In genomic region chrX:9221206-9221605, GRCm38 (mm10) we compare ENCODE assay signal across 10 mouse cellular contexts. TPM values are rescaled to one million over a fixed set of nuclear protein-coding genes. Genes with fewer than 3 reads are reported as not detected.
A peak's percentile ranks its signal among the peaks of the same experiment; 100 is the strongest.
DNase-seq lines count a peak whose midpoint lies in the region; ATAC-seq and TF ChIP-seq lines count a peak whose summit lies in the region.
"Had no signal": no experiment of that assay in that cellular context is flagged by ENCODE, and none has a peak within 500 bp of the region (broad histone marks: within the 10 kb centered on the region; RNA-seq: fewer than 3 reads in every experiment).

No protein-coding gene starts in this region.

- DNase-seq in cerebellum, postnatal 14 days: peak; percentile 60 to 71
- no peak for DNase-seq in cerebellum, adult 9-10 months
- DNase-seq in left cerebral cortex, adult 2 months (ENCODE audit: extremely low spot score in 1 of 2, low spot score in 2 of 2): peak; percentile 19 to 20
- no peak for DNase-seq in left cerebral cortex, postnatal 36 days (ENCODE audit: low spot score in 2 of 2)
- DNase-seq in adrenal gland, adult (ENCODE audit: inconsistent age in 2 of 2, low spot score in 1 of 2): peak; percentile 57 to 69
- peak; percentile 30 for DNase-seq in forelimb bud, embryonic 11.5 days (ENCODE audit: low read depth, low spot score)
- peak; percentile 39 for DNase-seq in liver, embryonic 13.5 days
- DNase-seq in spleen, postnatal 14 days (ENCODE audit: low spot score in 2 of 2): peak; percentile 13 to 46

- no peaks in the 10 kb centered on the region for H3K9me3 ChIP-seq in liver, embryonic 13.5 days (replicated peaks)
- H3K9me3 ChIP-seq: G1E had no signal

- H3K4me3 ChIP-seq in left cerebral cortex, adult 2 months: no peak overlapping the region
- H3K4me3 ChIP-seq in liver, embryonic 13.5 days (replicated peaks): no peak overlapping the region

- WGBS in liver, embryonic 13.5 days (ENCODE audit: insufficient replicate concordance): 24% methylated on average over 6 of the region's 6 CpGs

- no peak overlapping the region for H3K27ac ChIP-seq in left cerebral cortex, adult 2 months
- H3K27ac ChIP-seq in liver, embryonic 13.5 days: no peak overlapping the region

- H3K36me3 ChIP-seq in liver, embryonic 13.5 days: no peaks in the 10 kb centered on the region
- H3K36me3 ChIP-seq: G1E had no signal

- H3K9ac ChIP-seq in liver, embryonic 13.5 days: no peak overlapping the region

- no peak overlapping the region for H3K4me2 ChIP-seq in liver, embryonic 13.5 days

- TF ChIP-seq CTCF in left cerebral cortex, adult 2 months (IDR thresholded peaks at IDR 0.05): peak; percentile 55

- no peaks in the 10 kb centered on the region for H3K27me3 ChIP-seq in liver, embryonic 13.5 days

- intact Hi-C loops in left cerebral cortex, adult 2 months (cut with DNase I): loop anchor here (5.0 kb wide), 1 partner anchor 94 kb away; no protein-coding TSS in a partner anchor
- intact Hi-C loops in left cerebral cortex, postnatal 36 days (cut with DNase I): no loop called here

- ATAC-seq in liver, embryonic 13.5 days (ENCODE audit: low read depth): 0 out of 2 replicates have a peak, but pooled peaks have one; percentile 43

- peaks cover 7% of the 10 kb centered on the region; the same call in 1 of the 2 replicates for H3K4me1 ChIP-seq in liver, embryonic 13.5 days (replicated peaks)

RNA-seq across cellular contexts. Expression of gene Lancl3, which starts 21.5 kb away (rescaled TPM):
- 1 to 10 TPM; 6.8 to 7.8 TPM for total RNA-seq in left cerebral cortex, adult 2 months (2021)
- total RNA-seq in left cerebral cortex, postnatal 36 days (2021): 1 to 10 TPM; 5.8 to 6.9 TPM
- 0.27 and 0.31 TPM in 2 replicates for polyA plus RNA-seq in liver, embryonic 13.5 days (2015; fragmentation: Nextera tagmentation; extraction: Ambion mirVana)
- polyA plus RNA-seq: G1E had no signal

RNA-seq across cellular contexts. Expression of gene Gm14862, which starts 35.5 kb away (rescaled TPM):
- not detected for total RNA-seq in left cerebral cortex, adult 2 months (2021)
- total RNA-seq in left cerebral cortex, postnatal 36 days (2021): not detected
- polyA plus RNA-seq in liver, embryonic 13.5 days (2015; fragmentation: Nextera tagmentation; extraction: Ambion mirVana): 3.6 and 3.7 TPM in 2 replicates
- total RNA-seq: G1E had no signal
- polyA plus RNA-seq: G1E; heart, embryonic 16.5 days had no signal

RNA-seq across cellular contexts. Expression of gene Xk, which starts 51.4 kb away (rescaled TPM):
- 10 to 100 TPM; 15.2 to 16.6 TPM for total RNA-seq in left cerebral cortex, adult 2 months (2021)
- 10 to 100 TPM; 13.2 to 15.7 TPM for total RNA-seq in left cerebral cortex, postnatal 36 days (2021)
- 18.2 and 26.5 TPM in 2 replicates for polyA plus RNA-seq in liver, embryonic 13.5 days (2015; fragmentation: Nextera tagmentation; extraction: Ambion mirVana)

Comparison
In these comparisons a context has a peak if more than half of its experiments do, and no peak if none do; other contexts are left out.
1. DNase-seq: peak in cerebellum, postnatal 14 days (2 of 2), left cerebral cortex, adult 2 months (2 of 2), adrenal gland, adult (2 of 2), forelimb bud, embryonic 11.5 days (single experiment), liver, embryonic 13.5 days (single experiment) and spleen, postnatal 14 days (2 of 2); none in cerebellum, adult 9-10 months (single experiment) and left cerebral cortex, postnatal 36 days (0 of 2).